Mouse (Mus musculus) forebrain, embryonic 13.5 days (tissue): ENCODE results near the gene Procr. TPM values are rescaled to one million over a fixed set of nuclear protein-coding genes. Genes with fewer than 3 reads are reported as not detected.

Experiments used
- ATAC-seq: fragments of 200-750 bp; cut with Nextera tagmentation; 2 replicates; pipeline ENCODE4 v1.8.0; 2017
- H3K27ac ChIP-seq: fragments of 300-500 bp; sonication (generic); 2 replicates; pipeline ENCODE4 v1.5.1; 2015; ENCODE audit warnings: inconsistent platforms, mild to moderate bottlenecking, moderate library complexity
- H3K27me3 ChIP-seq: fragments of 300-500 bp; sonication (generic); 2 replicates; pipeline ENCODE4 v1.6.1; 2015; ENCODE audit warnings: mild to moderate bottlenecking, inconsistent platforms
- H3K36me3 ChIP-seq: fragments of 300-500 bp; sonication (generic); 2 replicates; pipeline ENCODE4 v1.6.1; 2015; ENCODE audit warnings: mild to moderate bottlenecking, inconsistent platforms; ENCODE audit not compliant: poor library complexity, severe bottlenecking
- H3K4me1 ChIP-seq: fragments of 300-500 bp; sonication (generic); 2 replicates; pipeline ENCODE4 v1.6.1; 2015; ENCODE audit warnings: inconsistent platforms
- H3K4me2 ChIP-seq: fragments of 300-500 bp; sonication (generic); 2 replicates; pipeline ENCODE4 v1.6.1; 2015; ENCODE audit warnings: inconsistent platforms, mild to moderate bottlenecking, moderate library complexity
- H3K4me3 ChIP-seq: fragments of 300-500 bp; sonication (generic); 2 replicates; pipeline ENCODE4 v1.5.1; 2015; ENCODE audit warnings: mild to moderate bottlenecking, inconsistent platforms
- H3K9ac ChIP-seq: fragments of 300-500 bp; sonication (generic); 2 replicates; pipeline ENCODE4 v1.6.1; 2015; ENCODE audit warnings: mild to moderate bottlenecking, inconsistent platforms
- H3K9me3 ChIP-seq: fragments of 300-500 bp; sonication (generic); replicated peaks from 2 replicates; pipeline ENCODE4 v1.6.1; 2016; ENCODE audit warnings: inconsistent platforms
- WGBS: fragments of 180-500 bp; shearing (Covaris S2); methylation state at CpG from one replicate; pipeline ENCODE4 v1.1.7; 2015; 5-methylcytosine and 5-hydroxymethylcytosine counted together
- polyA plus RNA-seq: library from polyadenylated mRNA; unstranded; fragments of >200 nt; fragmentation: Nextera tagmentation; extraction: Ambion mirVana; gene quantifications from 2 replicates; pipeline ENCODE4 v1.2.1, GENCODE M21; 2015

Procr gene
- polyA plus RNA-seq, 1 experiment from 2014 or later: 2.0 TPM

- Histone ChIP-seq H3K9me3 (no peaks in the 10 kb centered on the region), H3K36me3 (no peaks in the 10 kb centered on the region), H3K9ac (no peak overlapping the region), H3K4me2 (no peak overlapping the region), H3K4me3 (no peak overlapping the region), H3K4me1 (no peaks in the 10 kb centered on the region), H3K27me3 (no peaks in the 10 kb centered on the region), H3K27ac (no peak overlapping the region)
- WGBS: 66% methylated on average over 14 of the region's 14 CpGs
- no peak for ATAC-seq
These were observed 6.1 kb downstream of the Procr start for GRCm38 (mm10) chr2:155756855-155757566.

- Histone ChIP-seq H3K4me1 (no peaks in the 10 kb centered on the region), H3K27me3 (0 out of 2 replicates have a peak, but pooled peaks cover 3% of the 10 kb centered on the region), H3K36me3 (no peaks in the 10 kb centered on the region), H3K27ac (no peak overlapping the region), H3K4me2 (no peak overlapping the region), H3K4me3 (no peak overlapping the region), H3K9me3 (no peaks in the 10 kb centered on the region), H3K9ac (0 out of 2 replicates have a peak overlapping the region, but pooled peaks have one; percentile 12)
- peak; percentile 73; the same call in 1 of the 2 replicates for ATAC-seq
- WGBS: 53% methylated on average over 13 of the region's 13 CpGs
These were observed 13.9 kb downstream of the Procr start for GRCm38 (mm10) chr2:155764679-155765418.

GRCm38 (mm10) chr2:155773664-155774063 is 22.7 kb downstream of the Procr start:
- no peak for ATAC-seq
- peaks cover 50% of the 10 kb centered on the region for H3K27me3 ChIP-seq
- H3K4me3 ChIP-seq: no peak overlapping the region
- H3K9me3 ChIP-seq: no peaks in the 10 kb centered on the region
- H3K4me1 ChIP-seq: peaks cover 20% of the 10 kb centered on the region
- 63% methylated on average over 4 of the region's 4 CpGs for WGBS
- no peak overlapping the region for H3K9ac ChIP-seq
- no peaks in the 10 kb centered on the region for H3K36me3 ChIP-seq
- no peak overlapping the region for H3K27ac ChIP-seq
- no peak overlapping the region for H3K4me2 ChIP-seq

GRCm38 (mm10) chr2:155774261-155774926 is 23.5 kb downstream of the Procr start:
- Histone ChIP-seq H3K4me1 (peaks cover 25% of the 10 kb centered on the region), H3K9ac (peak overlapping the region; percentile 91; the same call in 1 of the 2 replicates), H3K36me3 (no peaks in the 10 kb centered on the region), H3K27ac (no peak overlapping the region), H3K27me3 (peaks cover 47% of the 10 kb centered on the region), H3K9me3 (no peaks in the 10 kb centered on the region), H3K4me2 (peak overlapping the region; percentile 81), H3K4me3 (peak overlapping the region; percentile 71)
- ATAC-seq: no peak
- 63% methylated on average over 11 of the region's 11 CpGs for WGBS

- WGBS: 2% methylated on average over 75 of the region's 100 CpGs
- ATAC-seq: no peak
These were observed 24.2 kb downstream of the Procr start, which contains the start of gene Mmp24 for GRCm38 (mm10) chr2:155774927-155775684. Gene Mmp24, plus strand, starts transcription at chr2:155775342.

GRCm38 (mm10) chr2:155775685-155776263 is 24.9 kb downstream of the Procr start:
- under 1% methylated on average over 43 of the region's 44 CpGs for WGBS

More at GRCm38 (mm10) chr2:155774927-155775684, 24.2 kb downstream of the Procr start, which contains the start of gene Mmp24:
- H3K27ac ChIP-seq: peak within 1 kb of the TSS; percentile 61
- H3K4me1 ChIP-seq: peaks cover 28% of the 10 kb centered on the region
- peak within 1 kb of the TSS; percentile 91 for H3K9ac ChIP-seq
- H3K4me2 ChIP-seq: peak within 1 kb of the TSS; percentile 81
- no peaks in the 10 kb centered on the region for H3K36me3 ChIP-seq
- no peaks in the 10 kb centered on the region for H3K9me3 ChIP-seq
- H3K4me3 ChIP-seq: peak within 1 kb of the TSS; percentile 71
- H3K27me3 ChIP-seq: peaks cover 47% of the 10 kb centered on the region

GRCm38 (mm10) chr2:155776824-155777687 is 26.1 kb downstream of the Procr start:
- WGBS: 72% methylated on average over 10 of the region's 10 CpGs
- no peak for ATAC-seq
- Histone ChIP-seq H3K4me1 (peaks cover 28% of the 10 kb centered on the region), H3K27me3 (peaks cover 47% of the 10 kb centered on the region), H3K9ac (no peak overlapping the region), H3K4me3 (peak overlapping the region; percentile 71; the same call in 1 of the 2 replicates), H3K4me2 (peak overlapping the region; percentile 81), H3K27ac (no peak overlapping the region; the same call in 1 of the 2 replicates), H3K9me3 (no peaks in the 10 kb centered on the region), H3K36me3 (no peaks in the 10 kb centered on the region)

More at GRCm38 (mm10) chr2:155775685-155776263, 24.9 kb downstream of the Procr start:
- H3K27ac ChIP-seq: peak overlapping the region; percentile 61
- H3K4me2 ChIP-seq: peak overlapping the region; percentile 81
- peaks cover 28% of the 10 kb centered on the region for H3K4me1 ChIP-seq
- peak overlapping the region; percentile 71 for H3K4me3 ChIP-seq
- H3K9ac ChIP-seq: peak overlapping the region; percentile 91
- peak; percentile 78 for ATAC-seq
- H3K9me3 ChIP-seq: no peaks in the 10 kb centered on the region
- peaks cover 47% of the 10 kb centered on the region for H3K27me3 ChIP-seq
- H3K36me3 ChIP-seq: no peaks in the 10 kb centered on the region

GRCm38 (mm10) chr2:155777688-155777985 is 26.7 kb downstream of the Procr start:
- Histone ChIP-seq H3K36me3 (no peaks in the 10 kb centered on the region), H3K4me1 (peaks cover 28% of the 10 kb centered on the region), H3K4me3 (no peak overlapping the region), H3K4me2 (no peak overlapping the region), H3K9me3 (no peaks in the 10 kb centered on the region), H3K27me3 (peaks cover 47% of the 10 kb centered on the region), H3K9ac (no peak overlapping the region), H3K27ac (no peak overlapping the region; the same call in 1 of the 2 replicates)
- no peak for ATAC-seq
- 81% methylated on average over 4 of the region's 4 CpGs for WGBS

- ATAC-seq: no peak
- Histone ChIP-seq H3K4me2 (no peak overlapping the region), H3K4me1 (peaks cover 28% of the 10 kb centered on the region), H3K27ac (no peak overlapping the region; the same call in 1 of the 2 replicates), H3K27me3 (peaks cover 44% of the 10 kb centered on the region), H3K36me3 (no peaks in the 10 kb centered on the region), H3K9ac (no peak overlapping the region), H3K4me3 (no peak overlapping the region), H3K9me3 (no peaks in the 10 kb centered on the region)
- WGBS: 51% methylated on average over 6 of the region's 6 CpGs
These were observed 27.1 kb downstream of the Procr start for GRCm38 (mm10) chr2:155778004-155778403.

GRCm38 (mm10) chr2:155779066-155779465 is 28.1 kb downstream of the Procr start:
- 59% methylated on average over 7 of the region's 7 CpGs for WGBS
- Histone ChIP-seq H3K9ac (no peak overlapping the region), H3K36me3 (no peaks in the 10 kb centered on the region), H3K27me3 (peaks cover 33% of the 10 kb centered on the region), H3K27ac (no peak overlapping the region), H3K4me3 (no peak overlapping the region), H3K9me3 (no peaks in the 10 kb centered on the region), H3K4me1 (peaks cover 28% of the 10 kb centered on the region), H3K4me2 (no peak overlapping the region)
- ATAC-seq: no peak
